Mouse (Mus musculus): Measurements from ENCODE around the gene Dhdh.
A peak's percentile ranks its signal among the peaks of the same experiment; 100 is the strongest.

- TF ChIP-seq POLR2A (IDR thresholded peaks at IDR 0.05; ENCODE audit: insufficient read depth, low read depth, low read length), result peak; percentile 76
- TF ChIP-seq CTCF (IDR thresholded peaks at IDR 0.05), result peak; percentile 17; the same call in 1 of the 2 replicates
- TF ChIP-seq EP300 (IDR thresholded peaks at IDR 0.05; ENCODE audit: insufficient read depth, low read depth, low read length), result 0 out of 2 replicates have a peak, but pooled peaks have one; percentile 68
These were observed 22.1 kb downstream of the Dhdh start, which contains the start of gene Bax for GRCm38 (mm10) chr7:45466283-45467089.
